Comparison of ENCODE assay signal across 20 mouse cellular contexts in the genomic region with DNA sequence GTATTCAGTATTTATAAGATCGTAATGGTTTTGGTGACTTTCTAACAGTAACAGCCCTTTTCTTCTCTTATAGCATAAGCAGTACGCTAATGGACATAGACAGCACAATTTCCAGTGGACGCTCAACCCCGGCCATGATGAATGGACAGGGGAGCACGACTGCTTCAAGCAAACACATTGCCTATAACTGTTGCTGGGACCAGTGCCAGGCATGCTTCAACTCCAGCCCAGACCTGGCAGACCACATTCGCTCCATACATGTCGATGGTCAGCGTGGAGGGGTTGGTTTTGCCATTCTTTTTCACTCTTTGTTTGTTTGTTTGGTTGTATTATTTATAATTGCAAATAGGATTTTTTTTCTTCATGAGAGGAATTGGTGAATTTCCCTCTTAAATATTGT. TPM values are rescaled to one million over a fixed set of nuclear protein-coding genes. Genes with fewer than 3 reads are reported as not detected.
DNase-seq lines count a peak whose midpoint lies in the region; ATAC-seq lines count a peak whose summit lies in the region.
"Had no signal": no experiment of that assay in that cellular context is flagged by ENCODE, and none has a peak within 500 bp of the region (broad histone marks: within the 10 kb centered on the region; RNA-seq: fewer than 3 reads in every experiment).

No protein-coding gene starts in this region.

- no peaks in the 10 kb centered on the region for H3K27me3 ChIP-seq in hindbrain, embryonic 16.5 days (replicated peaks; ENCODE audit: control insufficient read depth, insufficient read depth, low read length)
- no peaks in the 10 kb centered on the region for H3K27me3 ChIP-seq in hindbrain, embryonic 12.5 days
- H3K27me3 ChIP-seq: kidney, embryonic 15.5 days; neural tube, embryonic 15.5 days had no signal

- peaks cover 3% of the 10 kb centered on the region for H3K4me1 ChIP-seq in hindbrain, embryonic 16.5 days (ENCODE audit: control insufficient read depth, insufficient read depth, low read depth, low read length)
- peaks cover 6% of the 10 kb centered on the region; the same call in 1 of the 2 replicates for H3K4me1 ChIP-seq in hindbrain, embryonic 12.5 days

- no peak overlapping the region for H3K4me2 ChIP-seq in hindbrain, embryonic 16.5 days (ENCODE audit: low read length)
- H3K4me2 ChIP-seq in hindbrain, embryonic 12.5 days (replicated peaks), result no peak overlapping the region
- H3K4me2 ChIP-seq: kidney, embryonic 15.5 days; neural tube, embryonic 15.5 days had no signal

- H3K9me3 ChIP-seq in hindbrain, embryonic 16.5 days (ENCODE audit: control insufficient read depth, low read length), result no peaks in the 10 kb centered on the region
- H3K9me3 ChIP-seq in hindbrain, embryonic 12.5 days (replicated peaks), result no peaks in the 10 kb centered on the region
- H3K9me3 ChIP-seq: forebrain, embryonic 10.5 days; kidney, embryonic 15.5 days; neural tube, embryonic 15.5 days had no signal

- no peak overlapping the region for H3K9ac ChIP-seq in hindbrain, embryonic 16.5 days (ENCODE audit: low read depth, low read length)
- H3K9ac ChIP-seq in hindbrain, embryonic 12.5 days, result no peak overlapping the region
- H3K9ac ChIP-seq: kidney, embryonic 15.5 days; neural tube, embryonic 15.5 days had no signal

- WGBS in hindbrain, embryonic 16.5 days, result 68% methylated on average over 8 of the region's 8 CpGs
- 92% methylated on average over 8 of the region's 8 CpGs for WGBS in hindbrain, embryonic 12.5 days

- no peak overlapping the region for H3K27ac ChIP-seq in hindbrain, embryonic 16.5 days (ENCODE audit: low read depth, low read length)
- H3K27ac ChIP-seq in hindbrain, embryonic 12.5 days, result no peak overlapping the region
- H3K27ac ChIP-seq: forebrain, embryonic 10.5 days; kidney, embryonic 15.5 days; left cerebral cortex, adult 2 months; neural tube, embryonic 15.5 days had no signal

- peak; percentile 37; the same call in 1 of the 2 replicates for ATAC-seq in hindbrain, embryonic 16.5 days
- ATAC-seq in hindbrain, embryonic 12.5 days (ENCODE audit: low FRiP score), result no peak
- ATAC-seq: CD4-positive, CD25-positive, alpha-beta regulatory T cell, adult 4 months; forebrain, embryonic 16.5 days had no signal

- H3K36me3 ChIP-seq in hindbrain, embryonic 16.5 days (ENCODE audit: control insufficient read depth, insufficient read depth, low read length), result peaks cover 14% of the 10 kb centered on the region
- H3K36me3 ChIP-seq in hindbrain, embryonic 12.5 days, result peaks cover 31% of the 10 kb centered on the region

- no peak overlapping the region for H3K4me3 ChIP-seq in hindbrain, embryonic 16.5 days (ENCODE audit: low read length)
- H3K4me3 ChIP-seq in hindbrain, embryonic 12.5 days, result no peak overlapping the region
- H3K4me3 ChIP-seq: forebrain, embryonic 10.5 days; kidney, embryonic 15.5 days; left cerebral cortex, adult 2 months; neural tube, embryonic 15.5 days had no signal

- DNase-seq in heart, adult 11 months, result peak; percentile 84
- no peak for DNase-seq in heart, adult 8-10 months (ENCODE audit: low spot score)
- DNase-seq in brain, adult 2 months (ENCODE audit: low read depth, low spot score), result peak; percentile 37
- DNase-seq in cerebellum, adult 9-10 months, result peak; percentile 51
- DNase-seq in layer of hippocampus, postnatal 14 days (ENCODE audit: low spot score in 2 of 2), result no peak
- DNase-seq in layer of hippocampus, postnatal 25 days (ENCODE audit: extremely low spot score in 1 of 2, low spot score in 1 of 2), result no peak
- DNase-seq: gastrocnemius, postnatal 14 days; kidney, adult 11 months; kidney, postnatal 36 days; lung, postnatal 4 days; thymus, adult 2 months; thymus, postnatal 4 days had no signal

RNA-seq across cellular contexts. Expression of gene Aebp2, which starts 11.2 kb away (rescaled TPM):
- 10 to 100 TPM; 32.8 to 40.1 (median 34.9) TPM for total RNA-seq in heart, adult 8-10 months (2022)
- 6.2 and 7.7 TPM in 2 replicates for polyA plus RNA-seq in hindbrain, embryonic 16.5 days (2015; fragmentation: Nextera tagmentation; extraction: Ambion mirVana)
- 13.3 and 14.4 TPM in 2 replicates for polyA plus RNA-seq in hindbrain, embryonic 12.5 days (2016; fragmentation: Nextera tagmentation; extraction: Ambion mirVana)
- total RNA-seq in layer of hippocampus, postnatal 14 days (2021), result 10 to 100 TPM; 50.6 to 51.5 TPM
- total RNA-seq in layer of hippocampus, postnatal 25 days (2021), result 10 to 100 TPM; 52.6 to 58.2 TPM

Comparison
In these comparisons a context has a peak if more than half of its experiments do, and no peak if none do; other contexts are left out.
1. DNase-seq: peak in heart, adult 11 months (single experiment), brain, adult 2 months (single experiment) and cerebellum, adult 9-10 months (single experiment); none in heart, adult 8-10 months (single experiment), layer of hippocampus, postnatal 14 days (0 of 2) and layer of hippocampus, postnatal 25 days (0 of 2).